Mouse (Mus musculus) inflammation-experienced regulatory T-cells (primary cell): ENCODE results near the gene Fhl1. TPM values are rescaled to one million over a fixed set of nuclear protein-coding genes. Genes with fewer than 3 reads are reported as not detected.

Experiments used
- polyA plus RNA-seq, 2 experiments: library from polyadenylated mRNA; unstranded; fragments of 100-300 nt; shearing (Covaris generic); gene quantifications; one replicate each; pipeline ENCODE4 v1.2.1; 2017

The Fhl1 gene
- 1 to 10 TPM in 1 of 2 experiments, under 1 TPM in 1; 0.17 to 2.2 TPM for polyA plus RNA-seq

GRCm38 (mm10) chrX:56731306-56732201 lies at the start of gene Fhl1:
Gene Fhl1 (plus strand): TSS chrX:56731787.

DNA sequence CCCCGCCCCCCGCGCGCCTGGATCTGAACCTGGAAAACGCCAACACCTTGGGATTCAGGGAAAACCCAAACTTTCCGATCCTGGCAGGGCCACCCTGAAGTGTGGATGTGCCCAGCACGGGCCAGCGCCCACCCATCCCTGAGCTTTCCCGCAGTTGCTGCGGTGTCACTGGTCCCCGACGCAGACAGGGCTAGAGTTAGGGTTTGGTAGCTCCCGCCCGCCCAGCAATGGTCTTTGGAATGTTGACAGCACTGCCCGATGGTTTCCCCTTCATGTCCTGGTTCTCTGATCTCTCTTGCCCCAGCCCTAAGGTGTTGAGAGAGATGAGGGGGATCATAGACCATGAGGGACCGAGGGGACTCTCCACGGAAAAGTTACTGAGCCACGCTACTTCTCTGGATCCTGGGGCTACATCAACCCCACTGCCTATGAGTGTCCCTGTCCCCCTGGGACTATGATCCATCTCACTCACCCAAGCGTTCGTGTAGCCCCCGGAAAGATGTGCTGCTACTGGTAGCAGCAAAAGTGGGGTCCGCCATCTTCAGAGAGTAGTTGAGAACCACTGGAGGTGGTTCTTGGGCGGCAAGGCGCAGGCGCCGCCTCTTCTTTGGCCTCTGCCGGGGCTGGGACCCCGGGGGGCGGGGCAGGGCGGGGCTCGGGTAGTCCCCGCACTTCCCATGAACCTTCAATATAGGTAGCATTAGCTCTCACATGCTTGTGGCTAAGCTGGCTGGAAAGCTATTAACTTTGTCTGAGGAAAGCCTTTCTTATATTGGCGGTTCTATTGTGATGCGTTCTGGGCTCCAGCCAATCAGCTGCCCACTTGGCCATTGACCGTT lies 90.4 kb downstream of the Fhl1 start, which contains the start of gene Map7d3:
Map7d3 (minus strand) TSS at position 562 of the 839 bp plus-strand sequence.

Other genes with a start within 250 kb of the Fhl1 start
- not detected for gene Gm10477, start 207.0 kb upstream of the Fhl1 start, polyA plus RNA-seq
- gene Gm648, start 182.2 kb upstream of the Fhl1 start, polyA plus RNA-seq: not detected
- 10 to 100 TPM in 1 of 2 experiments, 1 to 10 TPM in 1; 8.0 to 12.3 TPM for gene Mmgt1, start 133.7 kb upstream of the Fhl1 start, polyA plus RNA-seq
- gene Slc9a6, start 122.0 kb upstream of the Fhl1 start, polyA plus RNA-seq: 10 to 100 TPM; 14.9 to 22.3 TPM
- gene Map7d3, start 90.5 kb downstream of the Fhl1 start, polyA plus RNA-seq: 1 to 10 TPM in 1 of 2 experiments, under 1 TPM in 1; 0.69 to 1.1 TPM
- 1 to 10 TPM in 1 of 2 experiments, under 1 TPM in 1; 0.08 to 1.5 TPM for gene Adgrg4, start 138.4 kb downstream of the Fhl1 start, polyA plus RNA-seq